Mouse (Mus musculus) stomach, adult 2 months (tissue): ENCODE results near the gene Rhox7b. TPM values are rescaled to one million over a fixed set of nuclear protein-coding genes. Genes with fewer than 3 reads are reported as not detected.

Experiments
- polyA plus RNA-seq: library from polyadenylated mRNA; depleted of rRNA; stranded (reverse); fragments of >200 nt; gene quantifications from 2 replicates; pipeline ENCODE4 v1.2.3, GENCODE M21; 2012; rRNA removed

Rhox7b gene
- polyA plus RNA-seq: not detected in 2 replicates

DNA sequence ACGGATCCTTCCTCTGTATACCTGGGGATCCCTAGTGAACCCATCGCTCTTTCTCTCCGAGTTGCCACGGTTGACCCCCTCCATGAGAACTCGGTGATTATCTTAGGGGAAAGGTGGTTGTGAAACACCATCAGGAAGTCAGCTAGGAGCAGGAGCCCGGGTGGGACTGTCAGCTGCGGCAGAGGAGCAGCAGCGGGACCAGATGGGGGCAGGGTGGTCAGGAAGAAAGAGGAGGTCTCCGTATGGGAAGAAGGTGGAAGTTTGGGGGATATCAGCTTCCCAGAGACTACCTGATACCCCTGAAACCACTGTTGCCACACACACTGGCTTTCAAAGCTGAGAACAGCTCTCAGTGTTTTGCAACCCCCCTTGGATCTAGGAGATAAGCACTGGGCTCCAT, at the start of gene Rhox7b:
Gene Rhox7b (minus strand): TSS at position 101 of the 400 bp plus-strand sequence.

GRCm38 (mm10) chrX:37901670-37902069, 4.6 kb upstream of the Rhox7b start, which contains the start of gene Rhox9:
Gene Rhox9, minus strand, starts transcription at chrX:37901770.

DNA sequence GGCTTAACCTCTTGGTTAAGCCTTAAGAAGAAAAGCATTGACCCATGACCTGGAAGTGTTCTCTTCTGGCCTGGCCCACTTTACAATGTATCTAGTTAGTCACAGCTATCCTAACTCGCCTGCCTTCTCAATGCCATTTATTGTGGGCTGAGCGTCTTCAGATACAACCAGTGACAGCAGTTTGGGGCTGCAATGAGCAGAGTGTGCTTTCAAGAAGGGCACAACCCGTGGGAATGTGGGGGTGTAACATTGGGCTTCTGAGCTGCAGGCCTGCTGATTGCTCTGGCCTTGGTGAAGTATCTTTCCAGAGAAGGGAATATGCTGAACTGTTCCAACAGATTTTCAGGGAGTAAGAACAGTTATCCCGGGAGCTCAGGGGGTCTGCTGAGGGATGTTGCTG, 18.2 kb downstream of the Rhox7b start, which contains the start of gene Rhox8:
Gene Rhox8 (minus strand): TSS at position 101 of the 400 bp plus-strand sequence.

Other genes starting within 250 kb of the Rhox7b start
- not detected in 2 replicates for gene Rhox4g, start 245.9 kb downstream of the Rhox7b start, polyA plus RNA-seq
- gene Rhox3h, start 228.5 kb downstream of the Rhox7b start, polyA plus RNA-seq: not detected in 2 replicates
- gene Rhox2h, start 224.0 kb downstream of the Rhox7b start, polyA plus RNA-seq: not detected in 2 replicates
- not detected in 2 replicates for gene Rhox5, start 92.4 kb downstream of the Rhox7b start, polyA plus RNA-seq
- gene Rhox6, start 70.3 kb downstream of the Rhox7b start, polyA plus RNA-seq: not detected in 2 replicates
- gene Rhox7a, start 65.5 kb downstream of the Rhox7b start, polyA plus RNA-seq: not detected in 2 replicates
- not detected in 2 replicates for gene Rhox8, start 18.3 kb downstream of the Rhox7b start, polyA plus RNA-seq
- not detected in 2 replicates for gene Rhox9, start 4.5 kb upstream of the Rhox7b start, polyA plus RNA-seq
- not detected in 2 replicates for gene Btg1-ps1, start 121.6 kb upstream of the Rhox7b start, polyA plus RNA-seq
- not detected in 2 replicates for gene Btg1-ps2, start 145.9 kb upstream of the Rhox7b start, polyA plus RNA-seq
- not detected in 2 replicates for gene Rhox10, start 169.2 kb upstream of the Rhox7b start, polyA plus RNA-seq
- not detected in 2 replicates for gene Rhox11, start 187.9 kb upstream of the Rhox7b start, polyA plus RNA-seq
- not detected in 2 replicates for gene Rhox12, start 213.7 kb upstream of the Rhox7b start, polyA plus RNA-seq
- gene Rhox13, start 224.0 kb upstream of the Rhox7b start, polyA plus RNA-seq: not detected in 2 replicates